Mouse (Mus musculus): ENCODE data around the gene Fam170b. TPM values are rescaled to one million over a fixed set of nuclear protein-coding genes. Genes with fewer than 3 reads are reported as not detected.

The Fam170b gene
- polyA plus RNA-seq, 1 experiment from 2014 or later = 0.08 TPM

DNA sequence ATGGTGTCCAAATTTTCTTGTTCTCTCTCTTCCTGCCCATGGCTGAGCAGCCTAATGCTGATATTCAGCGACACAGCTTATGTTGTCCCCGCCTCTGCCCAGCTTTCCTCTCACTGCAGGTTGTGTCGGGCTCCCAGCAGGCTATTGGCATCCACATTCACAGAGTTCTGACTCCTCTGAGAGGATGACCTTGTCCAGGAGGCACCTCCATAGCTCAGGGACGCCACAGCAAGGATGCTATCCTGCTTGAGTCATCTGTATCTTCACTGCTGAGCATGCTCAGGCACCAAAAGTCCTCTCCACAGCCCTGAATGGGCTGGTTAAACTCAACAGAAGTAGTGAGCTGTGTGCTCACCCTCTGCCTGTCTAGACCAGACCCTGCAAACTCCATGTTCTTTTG, 18.8 kb upstream of the Fam170b start:
- H3K4me1 ChIP-seq = peaks cover 16% of the 10 kb centered on the region
- 70% methylated on average over 4 of the region's 4 CpGs for WGBS
- no peaks in the 10 kb centered on the region for H3K9me3 ChIP-seq (replicated peaks)
- H3K4me3 ChIP-seq = no peak overlapping the region
- H3K36me3 ChIP-seq = no peaks in the 10 kb centered on the region
- no peak overlapping the region for H3K27ac ChIP-seq
- H3K27me3 ChIP-seq (ENCODE audit: low read depth, poor library complexity, severe bottlenecking) = no peaks in the 10 kb centered on the region
- no peak for DNase-seq (ENCODE audit: low spot score)

GRCm38 (mm10) chr14:32816533-32816932, 17.2 kb upstream of the Fam170b start:
- Histone ChIP-seq H3K9me3 (replicated peaks) (no peaks in the 10 kb centered on the region), H3K4me1 (peaks cover 16% of the 10 kb centered on the region), H3K27ac (no peak overlapping the region), H3K36me3 (no peaks in the 10 kb centered on the region), H3K27me3 (ENCODE audit: low read depth, poor library complexity, severe bottlenecking) (no peaks in the 10 kb centered on the region), H3K4me3 (no peak overlapping the region)
- DNase-seq (ENCODE audit: low spot score) = no peak
- WGBS = 71% methylated on average over 4 of the region's 4 CpGs

GRCm38 (mm10) chr14:32817258-32817657, 16.5 kb upstream of the Fam170b start:
- no peak overlapping the region for H3K27ac ChIP-seq
- no peaks in the 10 kb centered on the region for H3K36me3 ChIP-seq
- no peak for DNase-seq (ENCODE audit: low spot score)
- no peaks in the 10 kb centered on the region for H3K27me3 ChIP-seq (ENCODE audit: low read depth, poor library complexity, severe bottlenecking)
- 73% methylated on average over 7 of the region's 7 CpGs for WGBS
- peaks cover 16% of the 10 kb centered on the region for H3K4me1 ChIP-seq
- H3K4me3 ChIP-seq = no peak overlapping the region
- no peaks in the 10 kb centered on the region for H3K9me3 ChIP-seq (replicated peaks)

- 68% methylated on average over 1 of the region's 1 CpGs for WGBS
- Histone ChIP-seq H3K27ac (no peak overlapping the region), H3K9me3 (replicated peaks) (no peaks in the 10 kb centered on the region), H3K27me3 (ENCODE audit: low read depth, poor library complexity, severe bottlenecking) (no peaks in the 10 kb centered on the region), H3K36me3 (no peaks in the 10 kb centered on the region), H3K4me3 (no peak overlapping the region), H3K4me1 (peaks cover 24% of the 10 kb centered on the region)
- no peak for DNase-seq (ENCODE audit: low spot score)
Measured at GRCm38 (mm10) chr14:32819297-32819696, 14.5 kb upstream of the Fam170b start.

DNA sequence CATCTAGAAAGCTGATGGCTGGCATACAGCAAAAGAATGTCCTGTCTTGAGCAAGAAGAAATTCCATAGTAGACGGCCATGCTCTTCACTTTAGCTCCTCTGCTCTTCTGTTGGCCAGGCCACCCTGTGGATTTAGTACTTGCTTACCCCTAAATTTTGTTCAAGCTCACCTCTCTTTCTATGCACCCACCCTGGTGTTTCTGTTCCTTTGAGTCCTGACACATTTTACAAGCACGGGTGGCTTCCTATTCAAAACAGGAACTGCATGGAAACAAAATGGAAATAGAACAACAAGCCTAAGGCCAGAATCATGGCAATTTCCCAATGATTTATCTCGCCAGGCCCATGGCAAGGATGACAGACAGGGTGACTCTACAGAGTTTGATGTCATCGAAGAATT, 10.9 kb upstream of the Fam170b start:
- DNase-seq (ENCODE audit: low spot score) = no peak
- Histone ChIP-seq H3K27ac (no peak overlapping the region), H3K4me1 (peaks cover 50% of the 10 kb centered on the region), H3K27me3 (ENCODE audit: low read depth, poor library complexity, severe bottlenecking) (no peaks in the 10 kb centered on the region), H3K4me3 (no peak overlapping the region), H3K9me3 (replicated peaks) (no peaks in the 10 kb centered on the region), H3K36me3 (no peaks in the 10 kb centered on the region)
- 88% methylated on average over 4 of the region's 4 CpGs for WGBS

DNA sequence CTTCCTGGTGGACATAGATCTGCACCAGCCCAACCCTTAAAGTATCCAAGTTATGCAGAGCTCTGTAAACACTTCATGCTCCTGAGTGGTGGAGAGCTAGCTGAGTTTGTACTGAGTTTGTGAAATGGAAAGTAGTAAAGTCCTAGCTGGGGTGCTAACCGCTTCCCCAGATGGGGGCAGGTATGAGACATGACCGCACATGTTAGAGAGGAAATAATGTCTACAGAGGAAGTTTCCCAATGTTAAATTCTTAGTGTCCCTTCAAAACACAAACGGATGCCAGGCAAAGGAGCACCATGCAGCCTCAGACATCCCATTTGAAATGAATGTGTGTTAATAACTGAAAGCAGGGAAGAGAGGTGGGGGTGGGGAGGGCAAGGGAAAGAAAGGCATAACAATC, 9.9 kb upstream of the Fam170b start:
- WGBS = 91% methylated on average over 3 of the region's 3 CpGs

GRCm38 (mm10) chr14:32824267-32825150, 9.3 kb upstream of the Fam170b start:
- Histone ChIP-seq H3K36me3 (no peaks in the 10 kb centered on the region), H3K4me1 (peaks cover 48% of the 10 kb centered on the region), H3K27me3 (ENCODE audit: low read depth, poor library complexity, severe bottlenecking) (no peaks in the 10 kb centered on the region), H3K27ac (no peak overlapping the region), H3K4me3 (no peak overlapping the region), H3K9me3 (replicated peaks) (no peaks in the 10 kb centered on the region)
- 57% methylated on average over 14 of the region's 14 CpGs for WGBS
- no peak for DNase-seq (ENCODE audit: low spot score)

More for the DNA sequence above, 9.9 kb upstream of the Fam170b start:
- Histone ChIP-seq H3K36me3 (no peaks in the 10 kb centered on the region), H3K4me3 (no peak overlapping the region), H3K27ac (no peak overlapping the region), H3K27me3 (ENCODE audit: low read depth, poor library complexity, severe bottlenecking) (no peaks in the 10 kb centered on the region), H3K4me1 (peaks cover 55% of the 10 kb centered on the region), H3K9me3 (replicated peaks) (no peaks in the 10 kb centered on the region)
- DNase-seq (ENCODE audit: low spot score) = no peak

- Histone ChIP-seq H3K9me3 (replicated peaks) (no peaks in the 10 kb centered on the region), H3K36me3 (no peaks in the 10 kb centered on the region), H3K27ac (no peak overlapping the region), H3K27me3 (ENCODE audit: low read depth, poor library complexity, severe bottlenecking) (no peaks in the 10 kb centered on the region), H3K4me1 (peaks cover 45% of the 10 kb centered on the region), H3K4me3 (peak overlapping the region; percentile 3; the same call in 1 of the 2 replicates)
- DNase-seq (ENCODE audit: low spot score) = peak; percentile 71
- 5% methylated on average over 11 of the region's 11 CpGs for WGBS
Measured at GRCm38 (mm10) chr14:32825426-32826032, 8.2 kb upstream of the Fam170b start.

DNA sequence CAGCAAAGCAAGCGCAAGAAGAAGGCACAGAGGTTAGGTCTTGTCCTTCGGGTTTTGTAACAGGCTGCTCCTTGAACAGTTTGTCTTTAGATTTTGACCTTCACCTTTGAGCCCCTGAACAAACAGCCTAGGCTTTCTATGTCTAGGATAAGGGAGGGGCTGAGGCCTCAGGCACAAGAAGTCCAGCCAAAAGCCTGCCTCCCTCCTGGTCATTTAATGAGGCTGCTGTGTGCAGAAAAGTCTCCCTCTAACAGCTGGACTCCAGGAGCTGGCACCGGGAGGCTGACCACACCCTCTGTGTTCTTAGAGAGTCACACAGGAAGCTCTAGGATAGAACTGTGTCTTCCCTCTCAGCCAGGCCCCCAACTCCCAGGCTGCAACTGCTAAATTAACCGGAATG, 6.6 kb upstream of the Fam170b start:
- no peak overlapping the region for H3K4me3 ChIP-seq

DNA sequence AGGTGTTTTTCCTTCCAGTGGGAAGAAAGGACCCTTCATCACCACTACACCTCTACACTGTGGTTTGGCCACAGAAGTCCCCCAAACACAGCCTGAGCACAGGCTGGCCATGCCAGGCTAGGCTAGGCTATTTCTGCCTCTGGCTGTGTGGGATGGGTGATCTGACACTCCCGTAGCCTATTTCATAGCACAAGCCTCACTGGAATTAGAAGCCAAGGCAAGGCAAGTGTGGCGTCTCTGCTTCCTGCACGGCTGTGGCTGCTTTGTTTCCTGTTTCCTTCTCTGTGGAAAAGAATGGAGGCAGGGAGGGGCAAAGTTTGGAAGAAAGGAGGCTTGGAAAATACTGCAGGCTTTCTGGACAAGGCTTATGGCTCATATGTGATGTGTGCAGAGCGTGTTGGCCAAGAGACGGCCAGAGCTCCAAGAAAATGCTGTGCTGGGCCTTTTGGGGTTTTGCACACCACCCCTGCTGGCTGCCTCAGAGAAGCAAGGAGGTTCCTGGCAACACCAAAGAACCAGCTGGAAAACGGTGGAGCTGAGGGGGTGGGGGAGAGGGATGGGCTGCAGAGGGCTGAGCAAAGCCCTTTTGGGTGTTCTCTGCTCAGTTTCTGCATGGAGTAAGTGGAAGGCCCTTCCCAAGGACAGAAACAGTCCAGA, 5.6 kb upstream of the Fam170b start:
- no peaks in the 10 kb centered on the region for H3K27me3 ChIP-seq (ENCODE audit: low read depth, poor library complexity, severe bottlenecking)
- no peak for DNase-seq (ENCODE audit: low spot score)
- H3K4me3 ChIP-seq = no peak overlapping the region
- no peaks in the 10 kb centered on the region for H3K36me3 ChIP-seq
- peak overlapping the region; percentile 75 for H3K27ac ChIP-seq
- peaks cover 45% of the 10 kb centered on the region for H3K4me1 ChIP-seq
- WGBS = 65% methylated on average over 6 of the region's 6 CpGs
- H3K9me3 ChIP-seq (replicated peaks) = no peaks in the 10 kb centered on the region

More for the DNA sequence above, 6.6 kb upstream of the Fam170b start:
- Histone ChIP-seq H3K4me1 (peaks cover 45% of the 10 kb centered on the region), H3K27me3 (ENCODE audit: low read depth, poor library complexity, severe bottlenecking) (no peaks in the 10 kb centered on the region), H3K27ac (peak overlapping the region; percentile 1; the same call in 1 of the 2 replicates), H3K9me3 (replicated peaks) (no peaks in the 10 kb centered on the region), H3K36me3 (no peaks in the 10 kb centered on the region)
- no peak for DNase-seq (ENCODE audit: low spot score)
- 76% methylated on average over 4 of the region's 4 CpGs for WGBS

- Histone ChIP-seq H3K4me1 (no peaks in the 10 kb centered on the region), H3K4me3 (no peak overlapping the region), H3K27me3 (ENCODE audit: low read depth, poor library complexity, severe bottlenecking) (no peaks in the 10 kb centered on the region), H3K36me3 (no peaks in the 10 kb centered on the region), H3K9me3 (replicated peaks) (no peaks in the 10 kb centered on the region), H3K27ac (no peak overlapping the region)
- DNase-seq (ENCODE audit: low spot score) = no peak
- WGBS = 81% methylated on average over 14 of the region's 14 CpGs
Measured at GRCm38 (mm10) chr14:32835181-32835580, 1.4 kb downstream of the Fam170b start.

GRCm38 (mm10) chr14:32835596-32835995, 1.8 kb downstream of the Fam170b start:
- WGBS = 90% methylated on average over 14 of the region's 14 CpGs
- H3K4me1 ChIP-seq = no peaks in the 10 kb centered on the region
- H3K36me3 ChIP-seq = no peaks in the 10 kb centered on the region
- no peak for DNase-seq (ENCODE audit: low spot score)
- H3K27ac ChIP-seq = no peak overlapping the region
- H3K27me3 ChIP-seq (ENCODE audit: low read depth, poor library complexity, severe bottlenecking) = no peaks in the 10 kb centered on the region
- H3K4me3 ChIP-seq = no peak overlapping the region
- no peaks in the 10 kb centered on the region for H3K9me3 ChIP-seq (replicated peaks)

GRCm38 (mm10) chr14:32836191-32836590, 2.4 kb downstream of the Fam170b start:
- Histone ChIP-seq H3K4me1 (no peaks in the 10 kb centered on the region), H3K36me3 (no peaks in the 10 kb centered on the region), H3K27me3 (ENCODE audit: low read depth, poor library complexity, severe bottlenecking) (no peaks in the 10 kb centered on the region), H3K27ac (no peak overlapping the region), H3K9me3 (replicated peaks) (no peaks in the 10 kb centered on the region), H3K4me3 (no peak overlapping the region)
- WGBS = 88% methylated on average over 11 of the region's 11 CpGs
- no peak for DNase-seq (ENCODE audit: low spot score)
